Mouse (Mus musculus) spleen, adult 2 months (tissue): ENCODE data around the gene Tm9sf4.

ENCODE experiments used
- CTCF ChIP-seq: fragments of 200-500 bp; IDR thresholded peaks from 2 replicates; pipeline ENCODE4 v1.5.1; 2011; ENCODE audit warnings: mild to moderate bottlenecking, inconsistent platforms; ENCODE audit not compliant: insufficient read depth, insufficient read length, insufficient replicate concordance; ENCODE audit errors: extremely low read depth
- POLR2A ChIP-seq: fragments of 200-500 bp; IDR thresholded peaks from 2 replicates; pipeline ENCODE4 v1.6.1; 2011; ENCODE audit warnings: low read depth, low read length, inconsistent platforms

DNA sequence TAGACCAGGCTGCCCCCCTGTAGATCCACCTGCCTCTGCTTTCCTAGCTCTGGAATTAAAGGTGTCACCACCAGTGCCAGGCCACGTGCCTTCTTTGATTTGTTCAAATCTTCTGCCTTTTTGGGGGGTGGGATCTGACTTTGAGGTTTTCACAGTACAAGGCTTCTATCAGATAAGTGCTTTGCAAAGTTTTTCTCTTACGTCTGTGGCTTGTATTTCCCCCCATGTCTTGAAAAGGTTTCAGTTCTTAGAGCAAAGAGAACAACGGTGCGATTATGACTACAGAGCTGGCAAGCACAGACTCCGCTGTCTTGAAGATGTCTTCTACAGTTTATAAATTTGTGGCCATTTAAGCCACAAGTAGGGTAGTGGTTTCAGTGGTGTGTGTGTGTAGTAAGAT, 50.3 kb downstream of the Tm9sf4 start:
- TF ChIP-seq CTCF: no peak
- TF ChIP-seq POLR2A: no peak
